Mouse (Mus musculus): Measurements from ENCODE around the gene Eml6. TPM values are rescaled to one million over a fixed set of nuclear protein-coding genes. Genes with fewer than 3 reads are reported as not detected.

The Eml6 gene
- polyA plus RNA-seq, 1 experiment = 1.3 TPM

- H3K4me3 ChIP-seq (ENCODE audit: insufficient read depth, low read depth, low read length) = no peak overlapping the region
- H3K27ac ChIP-seq (replicated peaks; ENCODE audit: low read depth, low read length) = no peak overlapping the region
- H3K4me1 ChIP-seq (ENCODE audit: control insufficient read depth, insufficient read depth, insufficient read length, low read length) = no peaks in the 10 kb centered on the region
These were observed 237.3 kb downstream of the Eml6 start for GRCm38 (mm10) chr11:29788499-29788898.

- Histone ChIP-seq H3K4me3 (ENCODE audit: insufficient read depth, low read depth, low read length) (no peak overlapping the region), H3K4me1 (ENCODE audit: control insufficient read depth, insufficient read depth, insufficient read length, low read length) (no peaks in the 10 kb centered on the region), H3K27ac (replicated peaks; ENCODE audit: low read depth, low read length) (0 out of 2 replicates have a peak overlapping the region, but pooled peaks have one; percentile 19)
These were observed 238.4 kb downstream of the Eml6 start for GRCm38 (mm10) chr11:29787473-29787872.

- Histone ChIP-seq H3K4me3 (ENCODE audit: insufficient read depth, low read depth, low read length) (no peak overlapping the region), H3K27ac (replicated peaks; ENCODE audit: low read depth, low read length) (no peak overlapping the region), H3K4me1 (ENCODE audit: control insufficient read depth, insufficient read depth, insufficient read length, low read length) (no peaks in the 10 kb centered on the region)
These were observed 239.1 kb downstream of the Eml6 start for GRCm38 (mm10) chr11:29786583-29787219.

GRCm38 (mm10) chr11:29779409-29780026 lies 246.3 kb downstream of the Eml6 start:
- Histone ChIP-seq H3K27ac (replicated peaks; ENCODE audit: low read depth, low read length) (no peak overlapping the region), H3K4me1 (ENCODE audit: control insufficient read depth, insufficient read depth, insufficient read length, low read length) (peaks cover 4% of the 10 kb centered on the region; the same call in 1 of the 2 replicates), H3K4me3 (ENCODE audit: insufficient read depth, low read depth, low read length) (no peak overlapping the region)

- Histone ChIP-seq H3K4me1 (ENCODE audit: control insufficient read depth, insufficient read depth, insufficient read length, low read length) (peaks cover 6% of the 10 kb centered on the region), H3K27ac (replicated peaks; ENCODE audit: low read depth, low read length) (no peak overlapping the region)
These were observed 246.9 kb downstream of the Eml6 start for GRCm38 (mm10) chr11:29778936-29779335.

GRCm38 (mm10) chr11:29777964-29778363 lies 247.9 kb downstream of the Eml6 start:
- Histone ChIP-seq H3K27ac (replicated peaks; ENCODE audit: low read depth, low read length) (no peak overlapping the region), H3K4me1 (ENCODE audit: control insufficient read depth, insufficient read depth, insufficient read length, low read length) (peaks cover 12% of the 10 kb centered on the region), H3K4me3 (ENCODE audit: insufficient read depth, low read depth, low read length) (no peak overlapping the region)

More at GRCm38 (mm10) chr11:29778936-29779335, 246.9 kb downstream of the Eml6 start:
- no peak overlapping the region for H3K4me3 ChIP-seq (ENCODE audit: insufficient read depth, low read depth, low read length)

GRCm38 (mm10) chr11:29774760-29775159 lies 251.1 kb downstream of the Eml6 start:
- Histone ChIP-seq H3K27ac (replicated peaks; ENCODE audit: low read depth, low read length) (no peak overlapping the region), H3K4me3 (ENCODE audit: insufficient read depth, low read depth, low read length) (no peak overlapping the region), H3K4me1 (ENCODE audit: control insufficient read depth, insufficient read depth, insufficient read length, low read length) (peaks cover 21% of the 10 kb centered on the region)

GRCm38 (mm10) chr11:29774296-29774695 lies 251.5 kb downstream of the Eml6 start:
- Histone ChIP-seq H3K4me1 (ENCODE audit: control insufficient read depth, insufficient read depth, insufficient read length, low read length) (peaks cover 21% of the 10 kb centered on the region), H3K27ac (replicated peaks; ENCODE audit: low read depth, low read length) (no peak overlapping the region), H3K4me3 (ENCODE audit: insufficient read depth, low read depth, low read length) (no peak overlapping the region)

- Histone ChIP-seq H3K27ac (replicated peaks; ENCODE audit: low read depth, low read length) (peak overlapping the region; percentile 6; the same call in 1 of the 2 replicates), H3K4me1 (ENCODE audit: control insufficient read depth, insufficient read depth, insufficient read length, low read length) (peaks cover 21% of the 10 kb centered on the region), H3K4me3 (ENCODE audit: insufficient read depth, low read depth, low read length) (no peak overlapping the region)
These were observed 253.6 kb downstream of the Eml6 start for GRCm38 (mm10) chr11:29772279-29772678.

- Histone ChIP-seq H3K4me3 (ENCODE audit: insufficient read depth, low read depth, low read length) (no peak overlapping the region), H3K27ac (replicated peaks; ENCODE audit: low read depth, low read length) (peak overlapping the region; percentile 64; the same call in 1 of the 2 replicates), H3K4me1 (ENCODE audit: control insufficient read depth, insufficient read depth, insufficient read length, low read length) (peaks cover 23% of the 10 kb centered on the region)
These were observed 255.0 kb downstream of the Eml6 start for GRCm38 (mm10) chr11:29770666-29771400.

GRCm38 (mm10) chr11:29768523-29768922 lies 257.3 kb downstream of the Eml6 start:
- Histone ChIP-seq H3K4me1 (ENCODE audit: control insufficient read depth, insufficient read depth, insufficient read length, low read length) (peaks cover 19% of the 10 kb centered on the region), H3K4me3 (ENCODE audit: insufficient read depth, low read depth, low read length) (no peak overlapping the region), H3K27ac (replicated peaks; ENCODE audit: low read depth, low read length) (no peak overlapping the region)

- Histone ChIP-seq H3K4me1 (ENCODE audit: control insufficient read depth, insufficient read depth, insufficient read length, low read length) (peaks cover 9% of the 10 kb centered on the region; the same call in 1 of the 2 replicates), H3K4me3 (ENCODE audit: insufficient read depth, low read depth, low read length) (no peak overlapping the region), H3K27ac (replicated peaks; ENCODE audit: low read depth, low read length) (no peak overlapping the region)
These were observed 259.4 kb downstream of the Eml6 start for GRCm38 (mm10) chr11:29766313-29766982.

- H3K4me1 ChIP-seq (ENCODE audit: control insufficient read depth, insufficient read depth, insufficient read length, low read length) = 0 out of 2 replicates have a peak, but pooled peaks cover 6% of the 10 kb centered on the region
- no peak overlapping the region for H3K4me3 ChIP-seq (ENCODE audit: insufficient read depth, low read depth, low read length)
- peak overlapping the region; percentile 16; the same call in 1 of the 2 replicates for H3K27ac ChIP-seq (replicated peaks; ENCODE audit: low read depth, low read length)
These were observed 260.8 kb downstream of the Eml6 start for GRCm38 (mm10) chr11:29765063-29765462.

GRCm38 (mm10) chr11:29762768-29763167 lies 263.1 kb downstream of the Eml6 start:
- H3K27ac ChIP-seq (replicated peaks; ENCODE audit: low read depth, low read length) = no peak overlapping the region
- no peak overlapping the region for H3K4me3 ChIP-seq (ENCODE audit: insufficient read depth, low read depth, low read length)
- H3K4me1 ChIP-seq (ENCODE audit: control insufficient read depth, insufficient read depth, insufficient read length, low read length) = 0 out of 2 replicates have a peak, but pooled peaks cover 6% of the 10 kb centered on the region

GRCm38 (mm10) chr11:29761387-29761786 lies 264.4 kb downstream of the Eml6 start:
- H3K27ac ChIP-seq (replicated peaks; ENCODE audit: low read depth, low read length) = no peak overlapping the region
- no peak overlapping the region for H3K4me3 ChIP-seq (ENCODE audit: insufficient read depth, low read depth, low read length)
- 0 out of 2 replicates have a peak, but pooled peaks cover 4% of the 10 kb centered on the region for H3K4me1 ChIP-seq (ENCODE audit: control insufficient read depth, insufficient read depth, insufficient read length, low read length)

All from brown adipose tissue, adult 24 weeks (tissue).